Mouse (Mus musculus): ENCODE results near the gene Snx18.

- TF ChIP-seq MAFK (IDR thresholded peaks at IDR 0.05; ENCODE audit: insufficient replicate concordance, low read length) (no peak), CTCF (conservative IDR thresholded peaks at IDR 0.05 in 1 of 2, IDR thresholded peaks at IDR 0.05 in 1 of 2; ENCODE audit: low read depth in 2 of 2, low read length in 2 of 2) (no peak), POLR2A (IDR thresholded peaks at IDR 0.05; ENCODE audit: low read depth, low read length) (no peak), JUN (IDR thresholded peaks at IDR 0.05; ENCODE audit: insufficient read depth, low read depth, low read length) (no peak), EP300 (IDR thresholded peaks at IDR 0.05; ENCODE audit: low read length) (no peak), CHD2 (IDR thresholded peaks at IDR 0.05; ENCODE audit: low read length) (no peak), E2F4 (IDR thresholded peaks at IDR 0.05; ENCODE audit: insufficient replicate concordance, low read depth, low read length) (no peak), UBTF (IDR thresholded peaks at IDR 0.05; ENCODE audit: low read depth, low read length) (no peak), ELF1 (IDR thresholded peaks at IDR 0.05; ENCODE audit: low read depth, low read length) (no peak), ZKSCAN1 (IDR thresholded peaks at IDR 0.05; ENCODE audit: borderline replicate concordance, low read depth, low read length) (no peak)
Measured at GRCm38 (mm10) chr13:113589499-113589898, 28.9 kb downstream of the Snx18 start.

Measured in CH12.LX (cell line).